Mouse (Mus musculus) heart, postnatal 0 days (tissue): Measurements from ENCODE around the gene Arpc2.

Experiments
- CTCF ChIP-seq: IDR thresholded peaks from 2 replicates; pipeline ENCODE4 v1.5.1; 2016; ENCODE audit warnings: antibody characterized with exemption, control low read depth, low read depth
- EP300 ChIP-seq: IDR thresholded peaks from 2 replicates; pipeline ENCODE4 v1.6.1; 2016; ENCODE audit warnings: antibody characterized with exemption, low read depth

DNA sequence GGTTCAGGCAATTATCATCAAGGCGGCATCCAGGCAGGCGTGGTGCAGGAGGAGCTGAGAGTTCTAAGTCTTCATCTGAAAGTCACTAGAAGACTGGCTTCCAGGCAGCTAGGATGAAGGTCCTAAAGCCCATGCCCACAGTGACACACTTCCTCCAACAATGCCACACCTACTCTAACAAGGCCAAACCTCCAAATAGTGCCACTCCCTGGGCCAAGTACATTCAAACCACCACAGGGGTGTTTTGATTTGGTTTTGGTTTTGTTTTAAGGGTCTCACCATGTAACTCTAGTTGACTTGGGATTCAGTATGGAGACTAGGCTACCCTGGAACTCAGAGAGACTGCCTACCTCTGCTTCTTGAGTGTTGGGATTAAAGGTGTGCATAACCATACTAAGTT is 69.6 kb downstream of the Arpc2 start, which contains the start of gene Tmbim1:
- TF ChIP-seq CTCF (no peak), EP300 (no peak)
